Mouse (Mus musculus) liver, adult 2 months (tissue): ENCODE results near the gene Magi2.

Source experiments
- CTCF ChIP-seq: fragments of 200-500 bp; IDR thresholded peaks from 2 replicates; pipeline ENCODE4 v1.5.1; 2011; ENCODE audit warnings: low read depth, low read length, control low read depth
- POLR2A ChIP-seq: fragments of 200-500 bp; IDR thresholded peaks from 2 replicates; pipeline ENCODE4 v1.6.1; 2011; ENCODE audit warnings: low read length, control low read depth; ENCODE audit not compliant: insufficient read depth; ENCODE audit errors: extremely low read depth

- TF ChIP-seq POLR2A (no peak), CTCF (no peak)
Observed at GRCm38 (mm10) chr5:19400299-19400698, 173.5 kb downstream of the Magi2 start.
